Mouse (Mus musculus) kidney, adult 2 months (tissue): ENCODE results near the gene Slc39a1. TPM values are rescaled to one million over a fixed set of nuclear protein-coding genes. Genes with fewer than 3 reads are reported as not detected.
A peak's percentile ranks its signal among the peaks of the same experiment; 100 is the strongest.

Source experiments
- DNase-seq: peaks from one replicate; pipeline ENCODE4 v3.0.0; 2021
- H3K27ac ChIP-seq: fragments of 200-500 bp; 2 replicates; pipeline ENCODE4 v1.5.1; 2012; ENCODE audit warnings: low read depth, low read length, control low read depth, inconsistent platforms; ENCODE audit not compliant: insufficient read depth
- H3K27me3 ChIP-seq: fragments of 200-500 bp; replicated peaks from 2 replicates; pipeline ENCODE4 v1.6.1; 2012; ENCODE audit warnings: mild to moderate bottlenecking, moderate library complexity, low read length, inconsistent platforms; ENCODE audit not compliant: control insufficient read depth, insufficient read depth
- H3K36me3 ChIP-seq: fragments of 200-500 bp; 2 replicates; pipeline ENCODE4 v1.6.1; 2012; ENCODE audit warnings: mild to moderate bottlenecking, moderate library complexity, low read length, inconsistent platforms; ENCODE audit not compliant: control insufficient read depth, insufficient read depth
- H3K4me1 ChIP-seq: fragments of 200-500 bp; 2 replicates; pipeline ENCODE4 v1.6.1; 2011; ENCODE audit warnings: low read length; ENCODE audit not compliant: control insufficient read depth, insufficient read depth
- H3K4me3 ChIP-seq: fragments of 200-500 bp; 2 replicates; pipeline ENCODE4 v1.5.1; 2011; ENCODE audit warnings: mild to moderate bottlenecking, low read depth, low read length, control low read depth; ENCODE audit not compliant: insufficient read depth
- CTCF ChIP-seq: fragments of 200-500 bp; conservative IDR thresholded peaks from 2 replicates; pipeline ENCODE4 v1.5.1; 2011; ENCODE audit warnings: low read depth, mild to moderate bottlenecking, control low read depth, low read length, moderate library complexity, mixed read lengths; ENCODE audit not compliant: insufficient read depth, insufficient read length
- POLR2A ChIP-seq: fragments of 200-500 bp; IDR thresholded peaks from one replicate; pipeline ENCODE4 v1.6.1; 2011; ENCODE audit warnings: low read depth, low read length, control low read depth
- WGBS: fragments of 180-500 bp; shearing (Covaris S2); methylation state at CpG from one replicate; pipeline ENCODE4 v1.1.7; 2018; 5-methylcytosine and 5-hydroxymethylcytosine counted together
- polyA plus RNA-seq: library from polyadenylated mRNA; depleted of rRNA; stranded (reverse); fragments of >200 nt; gene quantifications from 2 replicates; pipeline ENCODE4 v1.2.3, GENCODE M21; 2012

Gene Slc39a1
- polyA plus RNA-seq, 1 experiment = 71.3 TPM

DNA sequence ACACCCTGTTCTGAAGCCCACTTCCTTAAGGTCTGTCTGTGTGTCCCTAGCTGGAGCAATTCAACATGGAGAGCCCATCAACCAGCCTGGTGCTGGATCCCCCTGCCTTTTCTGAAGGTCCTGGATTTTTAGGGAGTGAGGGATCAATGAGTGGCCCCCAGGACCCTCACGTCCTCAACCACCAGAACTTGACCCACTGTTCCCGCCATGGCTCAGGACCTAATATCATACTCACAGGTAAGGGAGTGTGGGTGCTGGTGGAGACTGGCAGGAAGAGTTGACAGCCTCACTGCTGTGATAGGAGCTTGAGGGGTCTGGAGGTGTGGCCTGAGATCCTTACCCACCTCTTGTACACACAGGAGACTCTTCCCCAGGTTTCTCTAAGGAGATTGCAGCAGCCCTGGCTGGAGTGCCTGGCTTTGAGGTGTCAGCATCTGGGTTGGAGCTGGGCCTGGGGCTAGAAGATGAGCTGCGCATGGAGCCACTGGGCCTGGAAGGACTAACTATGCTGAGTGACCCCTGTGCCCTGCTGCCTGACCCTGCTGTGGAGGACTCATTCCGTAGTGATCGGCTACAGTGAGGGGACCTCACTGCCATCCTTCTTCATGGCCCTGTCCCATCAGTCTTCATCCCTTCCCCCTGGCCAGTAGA, 15.3 kb downstream of the Slc39a1 start:
- 91% methylated on average over 5 of the region's 5 CpGs for WGBS
- DNase-seq = no peak
- Histone ChIP-seq H3K27me3 (no peaks in the 10 kb centered on the region), H3K27ac (no peak overlapping the region), H3K4me3 (no peak overlapping the region), H3K36me3 (no peaks in the 10 kb centered on the region), H3K4me1 (peaks cover 7% of the 10 kb centered on the region; the same call in 1 of the 2 replicates)
- no peak for TF ChIP-seq POLR2A
- no peak for TF ChIP-seq CTCF

DNA sequence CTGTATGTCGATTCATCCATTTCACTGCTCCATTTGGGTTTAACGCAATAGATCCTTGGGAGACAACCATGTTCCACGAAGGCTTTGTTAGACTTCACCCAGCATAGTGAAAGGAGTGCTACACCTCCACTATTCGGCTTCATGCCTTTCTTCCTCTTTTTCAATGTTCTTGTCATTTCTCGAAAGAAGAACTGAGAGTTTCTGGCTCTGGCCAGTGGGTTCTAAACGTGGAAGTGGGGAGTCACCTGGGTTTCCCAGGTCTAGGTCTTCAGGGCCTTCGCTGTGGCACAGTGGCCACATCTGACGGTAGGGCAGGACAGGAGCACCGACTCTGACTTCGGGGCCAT, 16.7 kb downstream of the Slc39a1 start:
- H3K36me3 ChIP-seq = no peaks in the 10 kb centered on the region

DNA sequence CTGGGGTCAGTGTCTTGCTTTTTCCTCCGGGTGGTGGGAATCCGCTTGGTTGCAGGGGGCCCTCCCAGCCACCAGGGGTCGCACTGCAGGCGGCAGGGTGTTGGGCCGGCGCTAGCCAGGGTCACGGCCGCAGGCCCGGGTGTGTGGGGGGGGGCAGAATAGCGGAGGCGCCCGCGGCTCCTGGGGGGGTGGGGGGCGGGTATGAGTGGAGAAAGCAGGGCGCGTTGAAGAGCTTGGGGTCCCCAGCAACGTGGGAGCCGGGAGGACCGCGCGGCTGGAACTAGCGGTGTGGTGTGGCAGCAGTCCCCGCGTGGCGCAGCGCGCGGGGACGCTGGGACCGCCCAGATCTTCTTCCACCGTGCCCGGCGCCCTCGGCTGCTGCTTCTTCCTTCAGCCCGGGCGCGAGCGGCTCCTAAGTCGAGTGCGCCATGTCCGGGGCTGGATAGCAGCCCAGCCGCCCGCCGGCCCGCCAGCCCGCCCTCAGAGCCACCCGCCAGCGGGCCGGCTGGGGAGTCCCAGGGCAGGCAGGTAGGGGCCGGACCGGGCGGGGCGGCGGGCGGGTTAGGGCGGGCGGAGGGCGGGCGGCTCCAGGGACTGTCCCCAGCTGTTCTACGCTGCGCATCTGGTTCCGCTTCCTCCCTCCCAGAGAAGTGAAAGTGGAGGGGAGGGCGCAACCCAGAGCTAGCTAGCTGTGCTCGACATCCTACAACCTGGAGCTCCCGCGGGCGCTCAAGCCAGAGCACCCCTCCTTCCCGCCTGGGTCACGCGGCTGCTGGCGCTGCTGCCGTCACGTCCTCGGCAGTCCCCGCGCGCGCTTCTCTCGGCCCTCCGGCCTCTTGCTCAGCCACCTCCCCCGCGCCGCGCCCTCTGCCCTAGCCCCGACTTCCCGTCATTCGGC, 17.3 kb downstream of the Slc39a1 start, which contains the start of gene Dennd4b:
TSS of gene Dennd4b (plus strand) at position 152 of the 898 bp plus-strand sequence.
- Histone ChIP-seq H3K27ac (peak within 1 kb of the TSS; percentile 95), H3K36me3 (no peaks in the 10 kb centered on the region), H3K27me3 (no peaks in the 10 kb centered on the region), H3K4me1 (peaks cover 7% of the 10 kb centered on the region; the same call in 1 of the 2 replicates), H3K4me3 (peak within 1 kb of the TSS; percentile 76)
- under 1% methylated on average over 87 of the region's 87 CpGs for WGBS
- peak; percentile 43 for TF ChIP-seq POLR2A
- peak; percentile 76 for TF ChIP-seq CTCF
- peak; percentile 92 for DNase-seq

More for the DNA sequence above, 16.7 kb downstream of the Slc39a1 start:
- Histone ChIP-seq H3K4me1 (peaks cover 7% of the 10 kb centered on the region; the same call in 1 of the 2 replicates), H3K27ac (peak overlapping the region; percentile 40; the same call in 1 of the 2 replicates), H3K4me3 (peak overlapping the region; percentile 76; the same call in 1 of the 2 replicates), H3K27me3 (no peaks in the 10 kb centered on the region)
- DNase-seq = no peak
- WGBS = 32% methylated on average over 10 of the region's 10 CpGs
- no peak for TF ChIP-seq POLR2A

DNA sequence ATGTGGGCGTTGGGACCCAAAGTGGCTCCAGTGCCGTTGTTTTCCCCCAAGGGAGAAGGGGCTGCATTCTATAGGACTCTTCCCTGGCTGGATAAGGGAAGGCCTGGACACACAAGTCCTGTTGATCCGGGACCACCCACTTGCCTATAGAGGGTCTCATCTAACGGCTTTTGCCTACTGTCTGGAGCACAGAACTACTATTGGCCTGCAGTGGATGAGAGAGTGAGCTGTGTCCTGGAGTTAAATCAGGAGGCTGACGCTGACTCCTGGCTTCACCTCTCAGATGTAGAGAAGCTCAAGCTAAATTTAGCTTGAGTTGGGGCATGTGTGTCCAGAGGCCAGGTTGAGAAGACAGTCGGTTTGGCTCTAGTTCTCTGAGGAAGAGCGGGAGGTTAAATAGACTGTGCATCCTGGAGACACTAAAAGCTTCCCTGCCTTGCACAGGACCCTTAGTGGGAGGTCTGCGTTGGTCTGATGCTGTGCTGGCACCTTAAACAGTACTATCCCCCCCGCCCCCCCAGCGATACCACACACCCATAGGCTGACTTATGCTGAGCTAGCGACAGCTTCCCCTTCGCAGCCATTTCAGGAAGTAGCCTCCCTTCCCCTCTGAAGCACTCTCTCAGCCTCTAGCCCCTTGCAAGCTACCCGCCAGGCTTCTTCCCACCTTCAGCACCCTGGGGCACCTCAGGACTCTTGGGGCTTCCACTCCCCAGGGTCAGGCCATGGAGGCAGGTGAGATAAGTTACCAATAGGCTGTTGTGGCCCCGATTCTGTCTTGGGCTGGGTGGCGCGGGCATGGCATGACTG, 18.2 kb downstream of the Slc39a1 start:
- Histone ChIP-seq H3K4me3 (peak overlapping the region; percentile 76), H3K27me3 (no peaks in the 10 kb centered on the region), H3K36me3 (no peaks in the 10 kb centered on the region), H3K4me1 (peaks cover 7% of the 10 kb centered on the region; the same call in 1 of the 2 replicates), H3K27ac (peak overlapping the region; percentile 95)
- no peak for TF ChIP-seq POLR2A
- no peak for TF ChIP-seq CTCF
- WGBS = 27% methylated on average over 16 of the region's 16 CpGs
- no peak for DNase-seq

DNA sequence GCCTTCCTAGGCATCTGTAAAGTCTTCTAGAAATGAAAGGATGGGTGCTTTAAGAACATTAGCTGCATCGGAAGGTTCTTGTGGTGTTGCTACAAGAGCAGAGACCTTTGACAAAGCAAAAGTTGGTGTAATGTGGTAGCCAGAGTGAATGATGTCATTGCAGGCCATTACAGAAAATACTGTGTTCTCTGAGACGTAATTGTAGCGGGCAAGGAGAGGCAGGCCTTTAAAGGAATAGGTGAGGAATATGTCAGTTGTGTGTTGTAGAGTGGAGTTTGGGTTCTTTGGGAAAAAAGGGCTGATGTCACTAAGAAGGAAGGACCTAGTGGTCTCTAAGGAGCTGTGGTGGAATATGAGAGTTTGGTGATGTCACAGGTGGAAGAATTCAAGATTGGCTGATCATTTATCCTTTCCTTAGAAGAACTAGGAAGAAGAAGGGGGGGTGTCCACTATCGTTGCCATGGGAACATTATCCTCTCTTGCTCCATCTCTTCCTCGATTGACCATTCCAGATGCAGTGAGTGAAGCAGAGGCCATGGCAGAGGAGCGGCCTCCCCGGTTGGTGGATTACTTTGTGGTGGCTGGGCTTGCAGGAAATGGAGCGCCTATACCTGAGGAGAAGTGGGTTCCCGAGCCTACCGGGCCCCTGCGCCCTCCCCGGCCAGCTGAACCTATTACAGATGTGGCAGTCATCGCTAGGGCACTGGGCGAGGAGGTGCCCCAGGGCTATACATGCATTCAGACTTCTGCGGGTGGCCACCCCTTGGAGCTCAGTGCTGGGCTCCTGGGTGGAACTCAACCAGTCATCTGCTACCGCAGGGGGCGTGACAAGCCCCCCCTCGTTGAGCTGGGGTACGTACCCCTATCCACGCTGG, 19.2 kb downstream of the Slc39a1 start:
- 92% methylated on average over 20 of the region's 20 CpGs for WGBS
- Histone ChIP-seq H3K36me3 (no peaks in the 10 kb centered on the region), H3K4me1 (peaks cover 7% of the 10 kb centered on the region; the same call in 1 of the 2 replicates), H3K27me3 (no peaks in the 10 kb centered on the region), H3K4me3 (no peak overlapping the region), H3K27ac (no peak overlapping the region)
- no peak for TF ChIP-seq POLR2A
- no peak for TF ChIP-seq CTCF
- DNase-seq = no peak

DNA sequence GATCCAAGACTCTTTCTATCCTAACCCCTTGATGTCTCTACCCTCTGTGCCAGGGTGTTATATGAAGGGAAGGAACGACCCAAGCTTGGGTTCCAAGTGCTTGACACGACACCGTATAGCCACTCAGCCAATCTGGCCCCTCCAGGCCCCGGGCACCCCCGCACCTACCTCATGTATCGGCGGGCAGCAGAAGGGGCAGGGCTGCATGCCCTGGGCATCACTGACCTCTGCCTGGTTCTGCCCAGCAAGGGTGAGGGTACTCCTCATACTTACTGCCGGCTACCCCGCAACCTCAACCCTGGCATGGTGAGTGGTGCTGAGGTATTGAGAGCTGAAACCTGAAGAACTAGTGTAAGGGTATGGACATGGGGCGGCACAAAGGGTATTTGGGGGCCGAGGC, 20.2 kb downstream of the Slc39a1 start:
- DNase-seq = no peak
- Histone ChIP-seq H3K4me1 (peaks cover 7% of the 10 kb centered on the region; the same call in 1 of the 2 replicates), H3K4me3 (no peak overlapping the region), H3K27me3 (no peaks in the 10 kb centered on the region), H3K36me3 (no peaks in the 10 kb centered on the region), H3K27ac (no peak overlapping the region)
- WGBS = 97% methylated on average over 11 of the region's 11 CpGs
- TF ChIP-seq POLR2A (no peak), CTCF (no peak)
